Mouse (Mus musculus): ENCODE results near the gene Mta3.

Mta3 gene

DNA sequence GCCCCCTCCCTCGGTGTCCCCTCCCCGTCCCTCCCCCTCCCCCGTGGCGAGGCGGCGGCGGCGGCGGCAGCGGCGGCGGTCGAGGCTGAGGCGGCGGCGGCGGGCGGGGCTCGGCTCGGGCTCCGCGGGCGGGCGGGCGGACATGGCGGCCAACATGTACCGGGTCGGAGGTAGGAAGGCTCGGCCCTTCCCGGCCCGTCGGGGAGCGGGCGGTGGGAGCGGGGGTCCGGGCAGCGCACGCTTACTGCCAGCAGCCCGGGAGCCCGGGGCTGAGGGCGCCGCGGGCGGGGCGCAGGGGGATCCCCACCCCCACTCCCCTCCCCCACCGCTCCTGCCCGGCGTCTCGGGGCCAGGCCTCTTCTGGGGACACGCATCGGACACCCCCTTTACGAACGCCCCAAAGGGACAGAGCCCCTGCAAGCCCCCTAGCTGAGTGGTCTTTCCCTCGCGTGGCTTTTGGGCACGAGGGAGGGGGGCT, at the start of gene Mta3:
Gene Mta3 (plus strand): TSS at position 48 of the 478 bp plus-strand sequence.
- peak; percentile 64 to 72 for DNase-seq (ENCODE audit: low spot score in 2 of 2)

DNA sequence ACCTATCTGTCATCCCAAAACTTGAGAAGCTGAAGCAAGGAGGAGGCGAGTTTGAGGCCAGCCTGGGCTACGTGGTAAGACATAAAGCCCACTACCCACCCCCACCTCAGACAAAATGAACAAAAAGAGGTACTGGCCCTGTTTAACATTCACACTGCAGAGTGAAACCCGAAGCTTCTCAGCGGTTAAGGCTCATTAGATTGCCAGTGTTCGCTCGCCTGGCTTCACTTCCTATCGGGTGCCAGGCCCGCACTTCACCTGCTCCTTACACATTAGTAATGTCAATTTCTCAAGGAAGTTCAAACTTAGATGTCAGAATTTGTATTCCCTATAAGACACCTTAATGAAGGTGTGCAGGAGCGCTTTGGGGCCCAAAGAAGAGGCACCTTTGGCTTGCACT, 48.6 kb upstream of the Mta3 start:
- DNase-seq (ENCODE audit: low spot score in 2 of 2) = no peak

DNA sequence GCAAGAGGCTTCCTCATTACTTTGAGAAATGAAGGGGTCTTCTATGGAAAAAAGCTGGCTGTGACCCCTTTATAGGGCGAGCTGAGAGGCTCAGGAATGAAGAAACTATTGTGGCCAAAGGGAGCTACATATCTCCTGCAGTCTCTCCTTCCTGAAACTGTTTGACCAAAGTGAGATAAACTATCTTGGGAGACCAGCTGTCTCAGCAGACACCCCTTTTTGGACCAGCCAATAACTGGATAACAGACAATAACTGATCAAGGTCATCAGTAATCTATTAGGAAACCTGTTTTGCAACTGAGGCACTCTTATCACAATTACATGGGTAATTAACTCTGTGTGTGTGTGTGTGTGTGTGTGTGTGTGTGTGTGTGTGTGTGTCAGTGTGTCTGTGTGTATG, 47.0 kb upstream of the Mta3 start:
- DNase-seq (ENCODE audit: low spot score in 2 of 2) = no peak

DNA sequence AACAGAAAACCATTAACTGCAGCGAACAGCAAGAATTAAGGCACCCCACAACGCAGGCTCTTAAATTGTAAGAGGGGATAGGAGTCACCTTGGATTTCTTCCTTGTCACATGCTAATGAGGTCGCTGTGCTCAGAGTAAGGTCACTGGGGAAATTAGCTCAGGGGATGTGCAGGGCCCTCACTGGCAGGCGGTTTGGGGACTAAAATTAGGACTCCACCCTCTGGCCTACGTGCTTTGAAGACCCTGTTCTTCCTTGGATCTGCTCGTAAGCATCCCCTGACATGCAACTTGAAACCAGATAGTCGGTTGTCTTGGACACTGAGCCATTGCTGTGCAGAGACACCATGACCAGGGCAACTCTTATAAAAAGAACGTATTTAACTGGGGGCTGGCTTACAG, 41.2 kb upstream of the Mta3 start:
- DNase-seq (ENCODE audit: low spot score in 2 of 2) = no peak

DNA sequence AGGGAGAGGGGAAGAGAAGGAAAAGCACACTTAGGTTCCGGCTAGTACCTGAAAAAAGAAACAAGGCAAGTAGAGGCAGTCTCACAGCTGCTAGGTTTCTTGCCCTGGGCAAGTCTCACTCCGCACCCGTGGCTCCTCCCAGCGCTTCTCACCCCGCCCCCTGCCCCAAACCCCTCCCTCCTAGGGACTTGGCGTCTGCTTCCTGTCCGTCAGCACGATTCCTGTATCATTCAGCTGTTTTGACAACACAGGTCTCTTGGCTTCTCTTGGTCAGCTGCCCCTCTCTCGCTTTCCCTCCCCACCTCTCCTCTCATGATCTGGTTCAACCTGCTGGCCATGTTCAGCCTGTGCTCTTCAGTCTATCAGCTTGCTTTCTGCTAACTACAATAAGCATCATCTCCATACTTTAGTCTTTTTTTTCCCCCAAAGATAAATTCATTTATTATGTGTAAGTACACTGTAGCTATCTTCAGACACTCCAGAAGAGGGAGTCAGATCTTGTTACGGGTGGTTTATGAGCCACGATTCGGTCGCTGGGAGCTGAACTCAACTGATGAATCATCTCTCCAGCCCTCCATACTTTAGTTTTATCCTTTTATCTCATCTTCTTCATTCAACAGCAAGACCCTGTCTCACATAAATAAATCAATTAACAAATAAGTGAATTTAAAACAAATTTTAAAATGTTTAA, 39.2 kb upstream of the Mta3 start:
- no peak for DNase-seq (ENCODE audit: low spot score in 2 of 2)

DNA sequence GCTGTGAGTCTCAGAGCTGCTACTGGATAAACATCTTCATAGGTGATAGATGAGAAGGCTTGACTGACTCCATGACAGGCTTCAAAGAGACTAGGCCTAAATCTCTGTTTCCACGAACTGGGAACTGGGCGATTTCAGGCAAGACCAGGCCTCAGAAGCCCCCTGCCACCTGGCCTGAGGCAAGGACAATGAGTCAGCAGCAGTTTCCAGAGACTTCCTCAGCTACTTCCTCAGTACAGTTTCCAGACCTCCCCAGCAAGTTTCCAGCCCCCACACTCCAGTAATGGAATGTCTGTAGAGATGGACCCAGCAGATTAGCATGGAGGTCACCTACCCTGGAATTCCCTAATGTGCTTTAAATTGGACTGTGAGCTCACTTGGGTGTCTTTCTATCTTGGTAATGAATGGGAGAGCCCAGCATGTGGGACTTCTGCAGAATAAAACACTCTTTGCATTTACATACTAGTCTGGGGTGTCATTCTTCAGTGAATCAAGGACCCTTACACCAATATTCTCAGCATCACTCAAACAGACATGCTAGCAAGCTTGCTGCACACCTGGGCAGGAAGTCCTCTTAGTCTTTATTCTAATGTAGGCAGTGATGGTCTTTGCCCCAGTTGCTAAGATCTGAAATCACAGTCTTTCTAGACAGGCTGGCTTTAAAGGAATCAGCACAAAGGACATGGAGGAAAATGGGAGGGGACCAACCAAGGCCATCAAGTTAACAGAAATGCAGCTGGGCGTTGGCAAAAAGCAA, 37.9 kb upstream of the Mta3 start:
- no peak for DNase-seq (ENCODE audit: low spot score in 2 of 2)

DNA sequence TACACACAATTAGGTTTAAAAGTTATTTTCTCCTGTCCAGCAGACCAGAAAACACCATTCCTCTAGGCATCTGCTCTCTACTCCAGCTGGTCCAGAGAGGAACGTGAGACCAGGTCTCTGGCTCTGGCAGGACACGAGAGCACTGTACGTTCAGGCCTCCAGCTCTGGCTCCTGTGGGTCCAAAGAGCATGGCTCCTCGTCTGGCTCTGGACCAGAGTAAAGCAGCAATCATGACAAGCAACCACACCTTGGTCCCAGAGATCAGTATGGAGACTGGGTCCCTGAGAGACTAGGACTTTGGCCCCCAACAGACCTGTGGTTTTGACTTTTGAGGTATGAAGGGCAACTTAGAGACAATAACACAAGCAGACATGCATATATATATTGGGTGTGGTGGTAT, 33.3 kb upstream of the Mta3 start:
- no peak for DNase-seq (ENCODE audit: low spot score in 2 of 2)

DNA sequence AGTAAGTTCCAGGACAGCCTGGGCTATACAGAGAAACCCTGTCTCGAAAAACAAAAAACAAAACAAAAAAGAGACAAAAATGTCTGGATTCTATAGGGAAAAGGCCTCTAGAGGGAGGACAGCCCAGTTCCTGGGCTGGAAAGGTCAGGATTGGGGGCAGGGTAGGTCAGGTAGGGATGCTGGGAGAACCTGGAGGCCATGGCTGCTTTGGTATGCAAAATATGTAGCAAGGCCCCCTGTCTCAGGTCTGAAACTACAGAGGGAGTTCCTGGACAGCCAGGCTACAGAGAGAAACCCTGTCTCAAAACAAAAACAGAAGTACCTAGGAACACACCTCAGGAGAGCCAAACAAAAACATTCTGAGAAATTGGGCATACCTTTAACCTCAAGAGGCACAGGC, 28.6 kb upstream of the Mta3 start:
- no peak for DNase-seq (ENCODE audit: low spot score in 2 of 2)

DNA sequence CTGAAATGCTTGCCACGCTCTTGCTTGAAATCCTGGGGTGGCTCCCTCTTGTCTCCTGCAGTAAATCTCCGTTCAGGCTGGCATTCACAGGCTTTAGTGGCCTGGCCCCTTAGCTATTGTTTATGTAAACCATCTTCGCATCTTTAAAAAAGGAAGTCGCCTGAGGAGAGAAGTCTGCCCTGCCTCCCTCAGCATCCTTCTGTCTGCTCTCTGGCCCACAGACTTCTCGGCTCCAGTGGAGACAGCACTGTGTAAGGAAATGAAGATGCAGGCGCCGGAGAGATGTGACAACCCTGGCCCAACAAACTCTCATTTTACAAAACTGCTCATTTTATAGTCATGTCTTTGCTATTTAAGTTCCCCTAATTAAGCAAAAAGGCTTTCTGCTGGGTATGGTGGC, 24.0 kb upstream of the Mta3 start:
- DNase-seq (ENCODE audit: low spot score in 2 of 2) = no peak

DNA sequence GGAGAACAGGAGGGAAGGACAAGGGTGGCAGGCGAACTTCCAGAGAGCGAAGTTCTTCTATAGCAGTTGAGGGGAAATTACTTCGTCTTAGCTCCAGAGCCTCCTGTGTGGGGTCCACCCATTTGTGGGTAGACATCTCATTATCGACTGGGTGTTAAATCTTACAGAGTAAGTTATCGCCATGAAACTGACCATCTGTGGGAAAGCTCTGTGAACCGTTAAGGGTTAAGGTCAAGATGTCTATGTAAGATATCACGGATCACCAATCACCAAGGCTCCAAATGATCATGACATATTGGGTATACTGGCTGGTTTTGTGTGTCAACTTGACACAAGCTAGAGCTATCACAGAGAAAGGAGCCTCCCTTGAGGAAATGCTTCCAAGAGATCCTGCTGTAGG, 21.5 kb upstream of the Mta3 start:
- no peak for DNase-seq (ENCODE audit: low spot score in 2 of 2)

DNA sequence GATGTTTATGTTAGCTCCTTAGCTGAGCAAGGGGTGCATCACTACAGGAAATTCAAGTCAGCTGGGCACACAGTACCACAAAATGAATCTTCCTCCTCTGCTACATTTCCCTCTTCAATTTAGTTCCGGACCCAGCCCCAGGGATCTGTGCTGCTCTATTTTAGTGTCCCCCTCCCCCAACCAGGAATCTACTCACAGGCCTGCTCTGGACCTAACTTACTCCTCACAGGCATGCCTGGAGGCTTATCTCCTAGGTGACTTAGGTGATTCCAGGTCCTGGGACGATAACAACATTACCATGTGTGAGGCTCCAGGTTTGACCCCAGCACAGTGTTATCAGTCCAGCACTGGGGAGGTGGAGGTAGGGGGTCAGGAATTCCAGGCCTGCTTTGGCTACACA, 15.5 kb upstream of the Mta3 start:
- DNase-seq (ENCODE audit: low spot score in 2 of 2) = no peak

DNA sequence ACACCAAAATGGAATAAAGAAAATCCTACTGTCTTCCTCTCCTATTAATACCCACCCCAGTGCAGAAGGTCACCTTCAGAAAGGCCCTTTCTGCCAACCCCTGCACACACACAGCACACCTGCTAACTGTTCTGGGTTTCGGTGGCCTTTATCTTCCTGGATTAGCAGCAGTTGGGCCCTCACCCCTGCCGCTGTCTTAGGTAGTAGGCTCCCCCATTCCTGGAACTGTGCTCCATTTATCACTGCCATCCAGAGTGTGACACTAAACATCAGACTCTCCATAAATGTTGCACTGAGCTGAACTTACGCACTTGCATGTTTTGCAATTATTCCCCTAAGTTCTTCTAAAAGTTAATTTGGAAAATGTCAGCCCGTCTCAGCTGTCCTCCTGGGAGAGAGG, 14.6 kb upstream of the Mta3 start:
- DNase-seq (ENCODE audit: low spot score in 2 of 2) = no peak

DNA sequence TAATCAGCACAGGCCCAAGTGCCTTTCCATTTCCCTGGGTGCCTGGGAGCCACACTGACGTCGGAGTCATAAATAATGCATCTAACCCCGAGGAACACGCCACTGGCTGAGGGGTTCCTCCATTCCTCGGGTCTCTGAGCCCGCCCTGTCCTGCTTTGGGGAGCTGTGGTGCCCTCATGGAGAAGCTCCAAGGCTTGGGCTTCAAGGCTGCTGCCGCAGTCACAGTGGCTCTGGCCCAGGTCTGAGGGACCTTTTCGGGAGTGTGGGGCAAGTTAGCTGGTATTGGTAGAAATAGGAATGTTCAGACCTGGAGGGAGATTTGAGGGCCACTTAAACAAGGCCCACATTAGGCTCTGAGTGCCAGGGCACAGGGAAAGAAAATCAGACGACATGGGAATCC, 12.0 kb upstream of the Mta3 start:
- no peak for DNase-seq (ENCODE audit: low spot score in 2 of 2)

DNA sequence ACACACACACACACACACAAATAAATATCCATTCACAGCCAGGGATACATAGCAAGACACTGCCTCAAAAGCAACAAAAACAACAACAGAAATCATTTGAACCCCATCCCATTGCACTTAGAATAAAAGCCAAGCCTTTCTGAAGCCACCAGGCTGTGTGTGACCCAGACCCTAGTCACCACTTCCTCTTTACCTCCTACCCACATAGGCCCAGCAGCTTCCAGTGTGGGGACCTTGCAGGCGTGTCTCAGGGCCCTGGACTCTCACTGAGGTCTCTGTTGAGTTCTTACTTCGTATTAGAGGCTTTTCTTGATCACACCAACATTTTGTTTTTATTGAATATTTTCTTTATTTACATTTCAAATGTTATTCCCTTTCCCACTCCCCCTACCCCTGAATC, 10.2 kb upstream of the Mta3 start:
- DNase-seq (ENCODE audit: low spot score in 2 of 2) = peak in 1 of 2 experiments; percentile 37

DNA sequence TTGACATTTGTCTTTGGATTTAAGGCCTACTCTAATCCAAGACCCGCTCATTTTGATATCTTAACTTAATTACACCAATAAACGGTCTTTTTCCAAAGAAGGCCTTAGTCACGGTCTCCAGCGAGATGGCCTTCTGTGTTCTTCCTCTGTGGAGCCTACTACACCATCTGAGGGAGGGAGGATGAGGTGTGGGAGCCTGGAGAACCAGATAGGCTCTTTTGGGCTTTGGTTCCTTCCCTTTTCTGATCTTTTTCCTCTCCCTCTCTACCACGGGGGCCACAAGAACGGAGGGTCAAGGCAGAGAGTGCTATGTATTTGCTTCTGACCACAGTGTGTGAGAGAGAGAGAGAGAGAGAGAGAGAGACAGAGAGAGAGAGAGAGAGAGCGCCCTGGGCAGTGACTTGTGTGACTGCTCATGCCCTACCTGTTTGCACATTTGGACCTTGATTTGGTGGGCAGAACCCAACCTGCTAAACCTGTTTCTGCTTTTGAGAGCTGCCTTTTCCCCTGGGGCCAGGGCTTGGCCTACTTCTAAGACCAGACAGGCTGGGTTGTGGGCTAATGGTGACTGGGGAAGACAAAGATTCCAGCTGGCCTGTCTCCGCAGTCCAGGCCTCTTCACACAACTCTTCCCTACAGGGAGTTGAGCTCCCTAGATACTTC, 6.8 kb upstream of the Mta3 start:
- peak; percentile 47 to 64 for DNase-seq (ENCODE audit: low spot score in 2 of 2)

DNA sequence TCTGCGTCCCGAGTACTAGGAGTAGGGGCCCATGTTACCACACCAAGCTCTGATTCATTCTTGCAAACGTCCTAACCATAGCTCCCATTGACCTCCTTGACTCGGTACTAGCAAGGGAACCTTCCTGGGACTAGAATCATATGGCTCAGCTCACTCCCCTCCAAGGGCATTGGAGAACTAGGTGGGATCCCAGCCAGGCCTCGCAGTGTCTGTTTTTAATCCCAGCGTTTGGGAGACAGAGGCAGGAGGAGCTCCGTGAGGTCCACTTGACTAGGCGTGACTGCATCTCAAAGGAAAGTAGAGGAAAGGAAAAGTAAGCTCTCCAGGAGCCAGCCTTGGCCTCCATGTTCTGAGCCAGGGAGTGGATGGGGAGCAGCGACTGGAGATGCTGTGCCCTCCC, 5.8 kb upstream of the Mta3 start:
- DNase-seq (ENCODE audit: low spot score in 2 of 2) = no peak

DNA sequence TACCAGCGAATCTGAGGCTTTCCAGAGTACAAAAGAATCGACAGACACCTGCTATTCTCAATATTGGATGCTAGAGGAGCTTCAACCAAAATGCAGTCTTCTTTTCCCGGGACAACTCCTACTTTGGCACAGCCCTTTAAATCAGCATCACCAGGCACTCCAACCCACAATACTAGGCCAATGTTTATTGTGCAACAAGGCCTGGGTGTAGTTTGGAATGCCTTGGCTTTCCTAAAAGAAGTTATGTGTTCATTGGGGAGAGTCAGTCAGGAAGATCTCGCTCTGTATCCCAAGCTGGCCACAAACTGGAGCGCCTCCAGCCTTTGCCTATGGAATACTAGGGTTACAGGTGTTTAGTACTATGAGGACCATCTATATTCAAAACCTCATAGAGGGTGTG, 1.5 kb upstream of the Mta3 start:
- peak in 1 of 2 experiments; percentile 38 for DNase-seq (ENCODE audit: low spot score in 2 of 2)

DNA sequence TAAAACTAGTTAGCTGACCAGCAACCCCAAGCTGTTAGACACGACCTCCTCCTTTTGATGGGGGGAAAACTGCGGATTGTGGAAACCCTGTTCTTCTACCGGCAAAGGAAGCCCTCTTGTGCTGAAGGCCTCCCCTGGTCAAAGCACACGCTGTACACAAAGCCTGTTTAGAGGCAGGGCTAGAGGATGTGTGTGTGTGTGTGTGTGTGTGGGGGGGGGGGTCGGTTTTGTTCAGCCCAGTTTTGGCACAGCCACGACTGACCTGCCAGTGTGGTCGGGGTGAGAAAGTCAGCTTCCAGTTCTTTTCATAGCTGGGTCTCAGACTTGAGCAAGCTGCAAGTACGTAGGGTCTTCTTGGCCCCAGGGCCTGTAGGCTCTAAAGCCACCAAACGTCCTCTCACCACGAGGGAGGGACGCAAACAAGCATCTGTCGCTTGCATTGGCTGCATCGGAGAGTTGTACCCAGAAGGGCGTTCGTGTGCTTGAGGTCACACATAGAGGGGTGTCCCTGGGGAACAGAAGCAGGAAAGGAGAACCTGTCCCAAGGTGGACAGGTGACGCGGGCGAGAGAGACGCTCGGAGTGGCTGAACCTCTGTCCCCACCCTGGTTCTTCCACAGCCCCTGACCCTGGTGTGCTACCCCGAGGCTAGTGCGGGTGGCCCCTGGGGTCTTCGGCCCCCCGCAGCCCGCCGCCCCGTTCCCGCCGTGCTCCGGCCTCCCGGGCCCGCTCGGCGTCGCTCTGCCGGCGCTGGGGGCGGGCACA, 429 bp upstream of the Mta3 start:
- DNase-seq (ENCODE audit: low spot score in 2 of 2) = peak; percentile 36 to 37

DNA sequence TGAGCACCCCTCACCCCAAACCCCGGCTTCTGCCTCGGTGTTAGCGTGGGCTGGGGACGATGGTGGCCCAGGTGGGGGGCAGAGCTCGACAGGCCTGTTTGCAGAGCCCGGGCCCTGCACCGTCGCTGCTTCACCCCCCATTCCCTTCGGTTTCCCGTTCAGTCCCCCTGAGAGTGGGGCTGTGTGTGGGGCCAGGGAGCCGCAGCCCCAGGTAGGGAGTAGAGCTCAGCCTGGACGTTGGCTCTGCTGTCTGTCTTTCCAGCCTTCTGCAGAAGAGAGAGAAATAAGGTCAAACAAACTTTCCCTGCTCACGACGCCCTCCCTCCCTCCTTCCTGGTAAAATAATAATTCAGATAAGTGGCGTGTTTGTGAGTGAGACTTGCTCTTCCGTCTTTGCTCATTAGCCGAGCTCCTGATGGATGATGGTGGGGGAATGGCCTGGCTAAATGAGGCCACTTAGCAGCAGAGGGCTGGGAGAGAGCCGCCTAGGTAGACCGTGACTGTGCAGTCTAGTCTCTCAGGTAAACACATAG, 697 bp downstream of the Mta3 start:
- peak; percentile 29 to 47 for DNase-seq (ENCODE audit: low spot score in 2 of 2)

DNA sequence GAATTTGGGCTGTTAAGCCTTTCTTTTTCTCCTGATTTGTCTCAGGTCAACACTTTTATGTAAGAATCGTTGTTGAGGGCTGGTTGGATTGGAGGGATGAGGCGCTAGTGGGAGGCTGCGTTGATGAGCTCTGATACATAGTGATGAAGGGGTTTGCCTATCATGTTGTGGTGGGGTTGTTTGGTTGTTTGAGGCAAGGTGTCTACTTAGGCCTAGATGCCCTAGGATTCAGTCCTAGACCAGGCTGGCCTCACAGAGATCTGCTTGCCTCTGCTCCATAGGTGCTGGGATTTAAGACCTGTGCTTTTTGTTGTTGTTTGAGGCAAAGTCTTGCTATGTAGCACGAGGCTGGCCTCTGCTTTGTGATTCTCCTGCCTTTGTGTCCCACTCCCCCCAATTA, 1.4 kb downstream of the Mta3 start:
- DNase-seq (ENCODE audit: low spot score in 2 of 2) = no peak

DNA sequence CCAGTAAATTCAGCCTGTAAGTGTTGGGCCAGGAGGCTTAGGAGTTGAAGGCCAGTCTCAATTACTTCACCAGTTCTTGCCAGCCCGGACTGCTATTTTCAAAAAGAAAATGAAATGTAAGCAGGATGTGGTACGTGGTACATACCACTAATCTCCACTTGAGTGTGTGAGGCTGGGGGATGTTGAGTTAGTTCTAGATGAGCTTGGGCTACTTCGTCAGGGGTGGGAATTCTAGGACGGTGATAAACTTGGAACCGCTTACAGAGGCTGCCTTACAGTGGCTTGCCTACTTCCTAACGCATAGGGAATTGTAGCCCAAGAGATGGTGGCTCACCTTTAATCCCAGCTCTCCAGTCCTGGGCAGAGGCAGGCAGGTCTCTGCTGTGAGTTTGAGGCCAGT, 1.9 kb downstream of the Mta3 start:
- no peak for DNase-seq (ENCODE audit: low spot score in 2 of 2)

DNA sequence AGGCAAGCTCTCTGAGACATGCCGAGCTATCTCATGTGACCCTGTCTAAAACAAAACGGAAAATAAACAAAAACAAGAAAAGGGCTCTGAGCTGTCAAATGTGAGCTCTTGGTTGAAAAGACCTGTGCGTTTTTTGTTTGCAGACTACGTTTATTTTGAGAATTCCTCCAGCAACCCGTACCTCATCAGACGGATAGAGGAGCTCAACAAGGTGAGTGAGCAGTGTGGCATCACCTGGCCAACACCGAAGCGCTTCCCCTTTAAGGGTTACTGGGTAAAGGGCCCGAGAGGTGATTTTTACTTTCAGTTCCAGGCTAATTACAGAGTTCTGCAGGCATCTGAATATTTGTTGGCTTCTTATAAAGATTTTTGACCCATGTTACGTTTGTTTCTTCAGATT, 2.3 kb downstream of the Mta3 start:
- no peak for DNase-seq (ENCODE audit: low spot score in 2 of 2)
